Mouse (Mus musculus): Measurements from ENCODE around the gene Plekhd1. TPM values are rescaled to one million over a fixed set of nuclear protein-coding genes. Genes with fewer than 3 reads are reported as not detected.
A peak's percentile ranks its signal among the peaks of the same experiment; 100 is the strongest.

Gene Plekhd1
- total and polyA plus RNA-seq, 3 experiments, result 0.08 to 0.34 TPM; not detected in 1

- Histone ChIP-seq H3K9me3 (replicated peaks; ENCODE audit: low read length) (no peaks in the 10 kb centered on the region), H3K27ac (ENCODE audit: insufficient read depth, low read depth) (no peak overlapping the region), H3K9ac (ENCODE audit: insufficient read depth, low read depth) (no peak overlapping the region), H3K4me3 (replicated peaks in 1 of 3; ENCODE audit: low read depth in 2 of 3, low read length in 2 of 3, poor library complexity in 1 of 3) (no peak overlapping the region), H3K79me2 (replicated peaks; ENCODE audit: control insufficient read depth, extremely low read depth, insufficient read depth, poor library complexity, severe bottlenecking) (no peaks in the 10 kb centered on the region), H3K27me3 (replicated peaks) (peaks cover 53% of the 10 kb centered on the region), H3K36me3 (replicated peaks in 1 of 2; ENCODE audit: control insufficient read depth in 1 of 2, insufficient read depth in 1 of 2, low read length in 1 of 2) (no peaks in the 10 kb centered on the region), H3K4me1 (ENCODE audit: control insufficient read depth in 1 of 2, insufficient read depth in 2 of 2) (peaks cover 0 to 4% of the 10 kb centered on the region in 2 experiments; a peak in 2 of 4 replicates), H3K4me2 (ENCODE audit: insufficient read depth, low read depth, poor library complexity, severe bottlenecking) (no peak overlapping the region)
- dilution Hi-C loops (cut with MboI; ENCODE audit: extremely low pct_ligation_motif_present, extremely low pct_unique_long_range_greater_than_20kb, low sequenced_read_pairs) (no loop called here), in situ Hi-C loops (cut with MboI; ENCODE audit: low pct_ligation_motif_present, low pct_unique_long_range_greater_than_20kb, low sequenced_read_pairs) (no loop called here)
- TF ChIP-seq SMC3 (IDR thresholded peaks at IDR 0.05; ENCODE audit: low read depth, low read length) (no peak), NRF1 (IDR thresholded peaks at IDR 0.05; ENCODE audit: low read depth, low read length) (0 out of 2 replicates have a peak, but pooled peaks have one; percentile 16), ZMIZ1 (IDR thresholded peaks at IDR 0.05; ENCODE audit: low read depth, low read length) (no peak)
- no peak for DNase-seq (ENCODE audit: extremely low read depth)
These were observed 23.5 kb downstream of the Plekhd1 start for GRCm38 (mm10) chr12:80715915-80716314.

- in situ Hi-C loops (cut with MboI; ENCODE audit: low pct_ligation_motif_present, low pct_unique_long_range_greater_than_20kb, low sequenced_read_pairs) (no loop called here), dilution Hi-C loops (cut with MboI; ENCODE audit: extremely low pct_ligation_motif_present, extremely low pct_unique_long_range_greater_than_20kb, low sequenced_read_pairs) (no loop called here)
These were observed 26.8 kb downstream of the Plekhd1 start for GRCm38 (mm10) chr12:80719141-80719540.

DNA sequence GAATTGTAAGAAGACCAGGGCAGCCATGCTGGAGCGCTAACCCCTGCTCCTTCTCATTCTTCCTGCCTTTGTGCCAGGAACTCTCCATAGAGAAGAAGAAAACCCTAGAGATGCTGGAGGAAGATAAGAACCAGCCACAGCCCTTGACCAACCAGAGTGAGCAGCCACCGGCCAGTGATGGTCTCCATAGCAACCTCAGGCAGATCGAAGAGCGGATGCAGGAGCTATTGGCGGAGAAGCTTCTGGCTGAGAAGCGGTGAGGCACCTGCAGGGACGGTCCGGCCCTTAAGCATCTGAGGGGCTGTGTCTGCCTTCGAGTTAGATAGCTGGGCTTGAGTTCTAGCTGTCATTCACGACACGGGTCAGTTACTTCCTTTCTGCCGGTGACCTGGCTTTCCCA is 28.1 kb downstream of the Plekhd1 start:
- in situ Hi-C loops (cut with MboI; ENCODE audit: low pct_ligation_motif_present, low pct_unique_long_range_greater_than_20kb, low sequenced_read_pairs) (no loop called here), dilution Hi-C loops (cut with MboI; ENCODE audit: extremely low pct_ligation_motif_present, extremely low pct_unique_long_range_greater_than_20kb, low sequenced_read_pairs) (no loop called here)
- H3K9ac ChIP-seq (ENCODE audit: insufficient read depth, low read depth), result no peak overlapping the region
- no peak overlapping the region for H3K4me2 ChIP-seq (ENCODE audit: insufficient read depth, low read depth, poor library complexity, severe bottlenecking)
- H3K9me3 ChIP-seq (replicated peaks; ENCODE audit: low read length), result no peaks in the 10 kb centered on the region
- no peaks in the 10 kb centered on the region for H3K36me3 ChIP-seq (replicated peaks in 1 of 2; ENCODE audit: control insufficient read depth in 1 of 2, insufficient read depth in 1 of 2, low read length in 1 of 2)
- H3K27ac ChIP-seq (ENCODE audit: insufficient read depth, low read depth), result no peak overlapping the region
- H3K4me1 ChIP-seq (ENCODE audit: control insufficient read depth in 1 of 2, insufficient read depth in 2 of 2), result peaks cover 0 to 4% of the 10 kb centered on the region in 2 experiments; a peak in 2 of 4 replicates
- DNase-seq (ENCODE audit: extremely low read depth), result no peak
- TF ChIP-seq CHD1 (IDR thresholded peaks at IDR 0.05; ENCODE audit: low read depth, low read length) (no peak), PAX5 (IDR thresholded peaks at IDR 0.05; ENCODE audit: low read length) (no peak), MXI1 (IDR thresholded peaks at IDR 0.05; ENCODE audit: low read depth, low read length) (no peak), HCFC1 (IDR thresholded peaks at IDR 0.05; ENCODE audit: low read depth, low read length) (no peak), ETS1 (conservative IDR thresholded peaks at IDR 0.05; ENCODE audit: low read depth, low read length) (no peak), E2F4 (IDR thresholded peaks at IDR 0.05; ENCODE audit: insufficient replicate concordance, low read depth, low read length) (no peak), IRF4 (IDR thresholded peaks at IDR 0.05; ENCODE audit: low read depth, low read length) (no peak), MAZ (IDR thresholded peaks at IDR 0.05; ENCODE audit: low read depth, low read length) (no peak), POLR2AphosphoS2 (IDR thresholded peaks at IDR 0.05; ENCODE audit: low read depth, low read length) (no peak), MEF2A (IDR thresholded peaks at IDR 0.05; ENCODE audit: borderline replicate concordance, low read depth, low read length) (no peak), USF1 (IDR thresholded peaks at IDR 0.05; ENCODE audit: low read depth, low read length) (no peak), ZKSCAN1 (IDR thresholded peaks at IDR 0.05; ENCODE audit: borderline replicate concordance, low read depth, low read length) (no peak), ELF1 (IDR thresholded peaks at IDR 0.05; ENCODE audit: low read depth, low read length) (no peak), USF2 (conservative IDR thresholded peaks at IDR 0.05; ENCODE audit: low read depth, low read length) (no peak), JUN (IDR thresholded peaks at IDR 0.05; ENCODE audit: insufficient read depth, low read depth, low read length) (no peak), CHD2 (IDR thresholded peaks at IDR 0.05; ENCODE audit: low read length) (no peak), MYC (IDR thresholded peaks at IDR 0.05; ENCODE audit: low read depth, low read length) (no peak)
- H3K27me3 ChIP-seq (replicated peaks), result peaks cover 27% of the 10 kb centered on the region
- no peak overlapping the region for H3K4me3 ChIP-seq (replicated peaks in 1 of 3; ENCODE audit: low read depth in 2 of 3, low read length in 2 of 3, poor library complexity in 1 of 3)
- no peaks in the 10 kb centered on the region for H3K79me2 ChIP-seq (replicated peaks; ENCODE audit: control insufficient read depth, extremely low read depth, insufficient read depth, poor library complexity, severe bottlenecking)

More at GRCm38 (mm10) chr12:80719141-80719540, 26.8 kb downstream of the Plekhd1 start:
- no peak overlapping the region for H3K27ac ChIP-seq (ENCODE audit: insufficient read depth, low read depth)
- no peaks in the 10 kb centered on the region for H3K79me2 ChIP-seq (replicated peaks; ENCODE audit: control insufficient read depth, extremely low read depth, insufficient read depth, poor library complexity, severe bottlenecking)
- no peak overlapping the region for H3K4me3 ChIP-seq (replicated peaks in 1 of 3; ENCODE audit: low read depth in 2 of 3, low read length in 2 of 3, poor library complexity in 1 of 3)
- H3K9me3 ChIP-seq (replicated peaks; ENCODE audit: low read length), result no peaks in the 10 kb centered on the region
- no peak overlapping the region for H3K4me2 ChIP-seq (ENCODE audit: insufficient read depth, low read depth, poor library complexity, severe bottlenecking)
- no peak for TF ChIP-seq MAFK (IDR thresholded peaks at IDR 0.05; ENCODE audit: insufficient replicate concordance, low read length)
- no peak for TF ChIP-seq BHLHE40 (IDR thresholded peaks at IDR 0.05; ENCODE audit: low read depth, low read length)
- TF ChIP-seq KAT2A (IDR thresholded peaks at IDR 0.05; ENCODE audit: insufficient replicate concordance, low read length), result no peak
- no peak for TF ChIP-seq NELFE (IDR thresholded peaks at IDR 0.05; ENCODE audit: low read depth, low read length)
- TF ChIP-seq TCF12 (IDR thresholded peaks at IDR 0.05; ENCODE audit: low read depth, low read length), result no peak
- no peak for TF ChIP-seq NRF1 (IDR thresholded peaks at IDR 0.05; ENCODE audit: low read depth, low read length)
- TF ChIP-seq MEF2A (IDR thresholded peaks at IDR 0.05; ENCODE audit: borderline replicate concordance, low read depth, low read length), result no peak
- no peak for TF ChIP-seq USF2 (conservative IDR thresholded peaks at IDR 0.05; ENCODE audit: low read depth, low read length)
- no peak for TF ChIP-seq POLR2A (IDR thresholded peaks at IDR 0.05; ENCODE audit: low read depth, low read length)
- TF ChIP-seq ETS1 (conservative IDR thresholded peaks at IDR 0.05; ENCODE audit: low read depth, low read length), result no peak
- TF ChIP-seq USF1 (IDR thresholded peaks at IDR 0.05; ENCODE audit: low read depth, low read length), result no peak
- TF ChIP-seq SMC3 (IDR thresholded peaks at IDR 0.05; ENCODE audit: low read depth, low read length), result no peak
- no peak for TF ChIP-seq CHD1 (IDR thresholded peaks at IDR 0.05; ENCODE audit: low read depth, low read length)
- TF ChIP-seq EP300 (IDR thresholded peaks at IDR 0.05; ENCODE audit: low read length), result no peak
- TF ChIP-seq JUN (IDR thresholded peaks at IDR 0.05; ENCODE audit: insufficient read depth, low read depth, low read length), result no peak
- TF ChIP-seq HCFC1 (IDR thresholded peaks at IDR 0.05; ENCODE audit: low read depth, low read length), result no peak
- TF ChIP-seq ZKSCAN1 (IDR thresholded peaks at IDR 0.05; ENCODE audit: borderline replicate concordance, low read depth, low read length), result no peak
- no peak for TF ChIP-seq GABPA (IDR thresholded peaks at IDR 0.05; ENCODE audit: insufficient replicate concordance, low read depth, low read length)
- peaks cover 0 to 4% of the 10 kb centered on the region in 2 experiments; a peak in 2 of 4 replicates for H3K4me1 ChIP-seq (ENCODE audit: control insufficient read depth in 1 of 2, insufficient read depth in 2 of 2)
- H3K9ac ChIP-seq (ENCODE audit: insufficient read depth, low read depth), result no peak overlapping the region
- no peak for DNase-seq (ENCODE audit: extremely low read depth)
- H3K27me3 ChIP-seq (replicated peaks), result peaks cover 29% of the 10 kb centered on the region
- H3K36me3 ChIP-seq (replicated peaks in 1 of 2; ENCODE audit: control insufficient read depth in 1 of 2, insufficient read depth in 1 of 2, low read length in 1 of 2), result no peaks in the 10 kb centered on the region

Measured in CH12.LX (cell line).